Mouse (Mus musculus) forebrain, postnatal 0 days (tissue): ENCODE results near the gene Sdccag8. TPM values are rescaled to one million over a fixed set of nuclear protein-coding genes. Genes with fewer than 3 reads are reported as not detected.

ENCODE experiments used
- ATAC-seq: fragments of 200-750 bp; cut with Nextera tagmentation; 2 replicates; pipeline ENCODE4 v1.8.0; 2017; ENCODE audit warnings: mild to moderate bottlenecking, moderate library complexity
- DNase-seq: peaks from one replicate; pipeline ENCODE4 v3.0.0-alpha.2; 2015
- H3K27ac ChIP-seq: fragments of 300-500 bp; sonication (generic); 2 replicates; pipeline ENCODE4 v1.5.1; 2014; ENCODE audit warnings: low read depth, mild to moderate bottlenecking, antibody characterized with exemption, low read length, moderate library complexity, mixed read lengths
- H3K27me3 ChIP-seq: fragments of 300-500 bp; sonication (generic); 2 replicates; pipeline ENCODE4 v1.6.1; 2014; ENCODE audit warnings: mild to moderate bottlenecking, low read length, mixed read lengths; ENCODE audit not compliant: insufficient read depth
- H3K36me3 ChIP-seq: fragments of 300-500 bp; sonication (generic); 2 replicates; pipeline ENCODE4 v1.6.1; 2014; ENCODE audit warnings: mild to moderate bottlenecking, moderate library complexity; ENCODE audit not compliant: insufficient read depth
- H3K4me1 ChIP-seq: fragments of 300-500 bp; sonication (generic); 2 replicates; pipeline ENCODE4 v1.6.1; 2014; ENCODE audit warnings: antibody characterized with exemption; ENCODE audit not compliant: insufficient read depth
- H3K4me2 ChIP-seq: fragments of 300-500 bp; sonication (generic); 2 replicates; pipeline ENCODE4 v1.6.1; 2014; ENCODE audit warnings: low read depth, mild to moderate bottlenecking, moderate library complexity
- H3K4me3 ChIP-seq: fragments of 300-500 bp; sonication (generic); 2 replicates; pipeline ENCODE4 v1.5.1; 2014; ENCODE audit warnings: low read depth, low read length, mixed read lengths
- H3K9ac ChIP-seq: fragments of 300-500 bp; sonication (generic); 2 replicates; pipeline ENCODE4 v1.6.1; 2014; ENCODE audit warnings: mild to moderate bottlenecking
- H3K9me3 ChIP-seq: fragments of 300-500 bp; sonication (generic); 2 replicates; pipeline ENCODE4 v1.6.1; 2016; ENCODE audit warnings: low read length
- CTCF ChIP-seq: sonication (generic); IDR thresholded peaks from 2 replicates; pipeline ENCODE4 v1.5.1; 2016; ENCODE audit warnings: antibody characterized with exemption, control low read depth, low read depth
- WGBS: fragments of 180-500 bp; shearing (Covaris S2); extraction: QIAGEN DNeasy Blood & Tissue Kit; methylation state at CpG from one replicate; pipeline ENCODE4 v1.1.7; 2014; 5-methylcytosine and 5-hydroxymethylcytosine counted together
- polyA plus RNA-seq: library from polyadenylated mRNA; unstranded; fragments of >200 nt; fragmentation: Nextera tagmentation; extraction: Ambion mirVana; gene quantifications from 2 replicates; pipeline ENCODE4 v1.2.1, GENCODE M21; 2015
- total RNA-seq: library from RNA; depleted of rRNA; stranded (reverse); fragments of >200 nt; gene quantifications from 2 replicates; pipeline ENCODE4 v1.2.3, GENCODE M21; 2014

The Sdccag8 gene
- total and polyA plus RNA-seq, 2 experiments from 2014 or later: 14.0 to 32.8 TPM

DNA sequence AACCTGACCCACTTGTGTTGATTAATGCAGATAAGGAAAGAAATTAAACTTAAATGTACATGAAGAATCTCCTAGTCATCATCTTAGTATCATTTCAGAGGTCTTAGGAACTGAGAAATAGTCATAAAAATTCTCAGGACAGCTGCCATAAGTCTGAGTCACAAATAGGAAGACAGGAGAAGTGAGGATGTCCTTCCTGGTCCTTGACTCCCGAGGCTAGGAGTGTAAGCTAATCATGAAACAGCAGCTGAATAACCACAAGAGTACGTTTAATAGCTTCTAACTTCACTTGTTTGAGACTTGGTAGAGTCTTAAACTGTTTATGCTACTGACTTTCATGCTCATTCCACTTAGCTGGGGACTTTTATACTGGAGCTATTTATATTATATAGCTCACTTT is 214.6 kb downstream of the Sdccag8 start:
- TF ChIP-seq CTCF: no peak
- 83% methylated on average over 2 of the region's 2 CpGs for WGBS
- H3K27me3 ChIP-seq: no peaks in the 10 kb centered on the region
- ATAC-seq (no peak), DNase-seq (no peak)
- H3K36me3 ChIP-seq: peaks cover 21% of the 10 kb centered on the region
- H3K4me3 ChIP-seq: no peak overlapping the region
- H3K27ac ChIP-seq: no peak overlapping the region
- no peaks in the 10 kb centered on the region for H3K9me3 ChIP-seq
- H3K4me2 ChIP-seq: no peak overlapping the region
- H3K9ac ChIP-seq: no peak overlapping the region
- no peaks in the 10 kb centered on the region for H3K4me1 ChIP-seq

- Histone ChIP-seq H3K9ac (no peak overlapping the region), H3K27me3 (no peaks in the 10 kb centered on the region), H3K4me1 (no peaks in the 10 kb centered on the region), H3K27ac (no peak overlapping the region), H3K9me3 (no peaks in the 10 kb centered on the region), H3K36me3 (peaks cover 11% of the 10 kb centered on the region; the same call in 1 of the 2 replicates), H3K4me3 (no peak overlapping the region), H3K4me2 (no peak overlapping the region)
- TF ChIP-seq CTCF: no peak
- DNase-seq: no peak
- no peak for ATAC-seq
- WGBS: 77% methylated on average over 3 of the region's 3 CpGs
Measured at GRCm38 (mm10) chr1:177030669-177031068, 216.2 kb downstream of the Sdccag8 start.

GRCm38 (mm10) chr1:177031196-177031595 is 216.7 kb downstream of the Sdccag8 start:
- Histone ChIP-seq H3K9me3 (no peaks in the 10 kb centered on the region), H3K9ac (no peak overlapping the region), H3K4me2 (no peak overlapping the region), H3K4me1 (no peaks in the 10 kb centered on the region), H3K27ac (no peak overlapping the region), H3K36me3 (peaks cover 11% of the 10 kb centered on the region; the same call in 1 of the 2 replicates), H3K4me3 (no peak overlapping the region), H3K27me3 (no peaks in the 10 kb centered on the region)
- no peak for TF ChIP-seq CTCF
- ATAC-seq (no peak), DNase-seq (no peak)
- 98% methylated on average over 1 of the region's 1 CpGs for WGBS

DNA sequence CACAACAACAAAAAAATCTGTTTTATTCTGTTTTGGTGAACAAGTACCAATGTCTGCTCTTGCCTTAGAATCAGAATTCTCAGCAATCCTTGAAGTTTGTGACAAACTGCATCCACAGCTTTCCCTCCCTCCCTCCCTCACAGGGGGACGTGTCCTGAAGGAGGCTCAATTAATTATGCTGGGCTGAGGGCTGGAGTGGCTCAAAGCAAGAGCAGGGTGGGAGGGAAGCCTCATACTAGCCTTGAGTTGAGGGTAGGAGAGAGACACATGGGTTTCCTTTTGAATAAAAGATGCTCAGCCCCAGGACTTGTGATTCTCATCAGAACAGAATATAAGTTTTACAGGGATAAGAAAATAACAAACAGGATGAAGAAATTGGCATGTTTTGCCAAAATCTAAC is 217.8 kb downstream of the Sdccag8 start:
- H3K4me3 ChIP-seq: no peak overlapping the region
- no peak overlapping the region for H3K9ac ChIP-seq
- H3K4me2 ChIP-seq: no peak overlapping the region
- DNase-seq: no peak
- no peak for TF ChIP-seq CTCF
- no peaks in the 10 kb centered on the region for H3K27me3 ChIP-seq
- no peaks in the 10 kb centered on the region for H3K4me1 ChIP-seq
- peaks cover 11% of the 10 kb centered on the region; the same call in 1 of the 2 replicates for H3K36me3 ChIP-seq
- 29% methylated on average over 1 of the region's 1 CpGs for WGBS
- ATAC-seq: no peak
- H3K9me3 ChIP-seq: no peaks in the 10 kb centered on the region
- no peak overlapping the region for H3K27ac ChIP-seq

- Histone ChIP-seq H3K9me3 (no peaks in the 10 kb centered on the region), H3K9ac (no peak overlapping the region), H3K4me1 (no peaks in the 10 kb centered on the region), H3K27me3 (no peaks in the 10 kb centered on the region), H3K27ac (no peak overlapping the region), H3K4me2 (no peak overlapping the region), H3K36me3 (no peaks in the 10 kb centered on the region), H3K4me3 (no peak overlapping the region)
- DNase-seq: no peak
- TF ChIP-seq CTCF: no peak
- WGBS: 69% methylated on average over 2 of the region's 2 CpGs
- no peak for ATAC-seq
Measured at GRCm38 (mm10) chr1:177035460-177035859, 221.0 kb downstream of the Sdccag8 start.

DNA sequence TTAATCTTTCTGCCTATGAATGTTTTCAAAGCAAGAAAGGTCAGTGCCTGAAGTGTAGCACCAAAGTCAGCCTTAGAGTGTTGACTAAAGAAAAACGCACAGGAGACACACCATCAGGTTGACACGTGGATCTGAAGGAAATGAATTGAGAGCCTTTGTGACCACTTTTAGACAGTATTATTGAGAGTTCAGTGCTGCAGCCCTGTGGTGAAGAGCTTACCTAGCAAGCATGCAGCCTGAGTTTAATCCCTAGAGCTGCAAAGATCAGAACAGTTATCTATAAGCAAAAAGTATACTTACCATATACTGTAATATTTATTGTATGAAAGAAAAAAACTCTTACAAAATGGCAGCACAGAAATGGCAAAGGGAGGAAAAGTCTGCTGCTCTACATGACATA is 223.9 kb downstream of the Sdccag8 start:
- DNase-seq: no peak
- Histone ChIP-seq H3K9ac (no peak overlapping the region), H3K9me3 (no peaks in the 10 kb centered on the region), H3K27ac (peak overlapping the region; percentile 75), H3K27me3 (no peaks in the 10 kb centered on the region), H3K36me3 (no peaks in the 10 kb centered on the region), H3K4me3 (no peak overlapping the region), H3K4me1 (no peaks in the 10 kb centered on the region), H3K4me2 (no peak overlapping the region)
- peak; percentile 29; the same call in 1 of the 2 replicates for TF ChIP-seq CTCF
- WGBS: 29% methylated on average over 2 of the region's 2 CpGs
- peak; percentile 8; the same call in 1 of the 2 replicates for ATAC-seq

GRCm38 (mm10) chr1:177039093-177039674 is 224.7 kb downstream of the Sdccag8 start:
- Histone ChIP-seq H3K36me3 (no peaks in the 10 kb centered on the region), H3K27ac (peak overlapping the region; percentile 67; the same call in 1 of the 2 replicates), H3K9ac (no peak overlapping the region), H3K4me2 (no peak overlapping the region), H3K4me1 (no peaks in the 10 kb centered on the region), H3K27me3 (no peaks in the 10 kb centered on the region), H3K9me3 (no peaks in the 10 kb centered on the region), H3K4me3 (no peak overlapping the region)
- DNase-seq (peak; percentile 77), ATAC-seq (peak; percentile 86)
- TF ChIP-seq CTCF: no peak
- 56% methylated on average over 6 of the region's 6 CpGs for WGBS
